Mouse (Mus musculus): ENCODE results near the gene Kdm2a.
A peak's percentile ranks its signal among the peaks of the same experiment; 100 is the strongest.

- TF ChIP-seq CTCF (IDR thresholded peaks at IDR 0.05 in 2 of 3, conservative IDR thresholded peaks at IDR 0.05 in 1 of 3; ENCODE audit: control insufficient read depth in 1 of 3, insufficient read depth in 1 of 3, low read depth in 2 of 3, low read length in 3 of 3, poor library complexity in 1 of 3, severe bottlenecking in 1 of 3): peak; percentile 47 to 52 (median 51)
- TF ChIP-seq TCF12 (IDR thresholded peaks at IDR 0.05; ENCODE audit: low read depth, low read length): no peak
These were observed 118.6 kb downstream of the Kdm2a start for GRCm38 (mm10) chr19:4279487-4279886.

All from MEL (cell line).